Mouse (Mus musculus): Measurements from ENCODE around the gene Ggact.

The Ggact gene

GRCm38 (mm10) chr14:122901177-122901576 lies 12.4 kb downstream of the Ggact start:
- no peak for DNase-seq (ENCODE audit: low read depth in 2 of 2, low spot score in 2 of 2)

- DNase-seq (ENCODE audit: low read depth in 2 of 2, low spot score in 2 of 2), result no peak
Observed at GRCm38 (mm10) chr14:122900679-122901078, 12.9 kb downstream of the Ggact start.

GRCm38 (mm10) chr14:122898550-122898949 lies 15.0 kb downstream of the Ggact start:
- DNase-seq (ENCODE audit: low read depth in 2 of 2, low spot score in 2 of 2), result no peak

GRCm38 (mm10) chr14:122896106-122896505 lies 17.5 kb downstream of the Ggact start:
- no peak for DNase-seq (ENCODE audit: low read depth in 2 of 2, low spot score in 2 of 2)

- no peak for DNase-seq (ENCODE audit: low read depth in 2 of 2, low spot score in 2 of 2)
Observed at GRCm38 (mm10) chr14:122891470-122891968, 22.0 kb downstream of the Ggact start.

GRCm38 (mm10) chr14:122888480-122888872 lies 25.1 kb downstream of the Ggact start:
- DNase-seq (ENCODE audit: low read depth in 2 of 2, low spot score in 2 of 2), result no peak

GRCm38 (mm10) chr14:122887702-122888479 lies 25.7 kb downstream of the Ggact start:
- no peak for DNase-seq (ENCODE audit: low read depth in 2 of 2, low spot score in 2 of 2)

- DNase-seq (ENCODE audit: low read depth in 2 of 2, low spot score in 2 of 2), result no peak
Observed at GRCm38 (mm10) chr14:122887278-122887677, 26.3 kb downstream of the Ggact start.

GRCm38 (mm10) chr14:122885893-122886292 lies 27.7 kb downstream of the Ggact start:
- DNase-seq (ENCODE audit: low read depth in 2 of 2, low spot score in 2 of 2), result no peak

GRCm38 (mm10) chr14:122883821-122884584 lies 29.6 kb downstream of the Ggact start:
- no peak for DNase-seq (ENCODE audit: low read depth in 2 of 2, low spot score in 2 of 2)

- DNase-seq (ENCODE audit: low read depth in 2 of 2, low spot score in 2 of 2), result no peak
Observed at GRCm38 (mm10) chr14:122883410-122883806, 30.1 kb downstream of the Ggact start.

- DNase-seq (ENCODE audit: low read depth in 2 of 2, low spot score in 2 of 2), result no peak
Observed at GRCm38 (mm10) chr14:122882795-122883409, 30.7 kb downstream of the Ggact start.

GRCm38 (mm10) chr14:122882201-122882639 lies 31.3 kb downstream of the Ggact start:
- no peak for DNase-seq (ENCODE audit: low read depth in 2 of 2, low spot score in 2 of 2)

GRCm38 (mm10) chr14:122881699-122882098 lies 31.9 kb downstream of the Ggact start:
- DNase-seq (ENCODE audit: low read depth in 2 of 2, low spot score in 2 of 2), result no peak

GRCm38 (mm10) chr14:122880291-122880690 lies 33.3 kb downstream of the Ggact start:
- DNase-seq (ENCODE audit: low read depth in 2 of 2, low spot score in 2 of 2), result no peak

- no peak for DNase-seq (ENCODE audit: low read depth in 2 of 2, low spot score in 2 of 2)
Observed at GRCm38 (mm10) chr14:122877787-122878186, 35.8 kb downstream of the Ggact start.

- DNase-seq (ENCODE audit: low read depth in 2 of 2, low spot score in 2 of 2), result no peak
Observed at GRCm38 (mm10) chr14:122876723-122877122, 36.8 kb downstream of the Ggact start.

GRCm38 (mm10) chr14:122876163-122876562 lies 37.4 kb downstream of the Ggact start:
- DNase-seq (ENCODE audit: low read depth in 2 of 2, low spot score in 2 of 2), result peak; percentile 58 to 68

- no peak for DNase-seq (ENCODE audit: low read depth in 2 of 2, low spot score in 2 of 2)
Observed at GRCm38 (mm10) chr14:122875636-122876035, 37.9 kb downstream of the Ggact start.

- no peak for DNase-seq (ENCODE audit: low read depth in 2 of 2, low spot score in 2 of 2)
Observed at GRCm38 (mm10) chr14:122875056-122875455, 38.5 kb downstream of the Ggact start.

GRCm38 (mm10) chr14:122872612-122873011 lies 40.9 kb downstream of the Ggact start:
- DNase-seq (ENCODE audit: low read depth in 2 of 2, low spot score in 2 of 2), result no peak

Measured in CD8-positive naive resting alpha-beta T cell, adult 2 months (primary cell).